Mouse (Mus musculus): ENCODE results near the gene Maco1. TPM values are rescaled to one million over a fixed set of nuclear protein-coding genes. Genes with fewer than 3 reads are reported as not detected.
A peak's percentile ranks its signal among the peaks of the same experiment; 100 is the strongest.

Gene Maco1
- polyA plus RNA-seq, 1 experiment from 2014 or later = 30.8 TPM

- H3K4me1 ChIP-seq (ENCODE audit: control insufficient read depth, insufficient read depth, low read length) = peaks cover 39% of the 10 kb centered on the region
These were observed 86.2 kb downstream of the Maco1 start for GRCm38 (mm10) chr4:134766904-134767425.

DNA sequence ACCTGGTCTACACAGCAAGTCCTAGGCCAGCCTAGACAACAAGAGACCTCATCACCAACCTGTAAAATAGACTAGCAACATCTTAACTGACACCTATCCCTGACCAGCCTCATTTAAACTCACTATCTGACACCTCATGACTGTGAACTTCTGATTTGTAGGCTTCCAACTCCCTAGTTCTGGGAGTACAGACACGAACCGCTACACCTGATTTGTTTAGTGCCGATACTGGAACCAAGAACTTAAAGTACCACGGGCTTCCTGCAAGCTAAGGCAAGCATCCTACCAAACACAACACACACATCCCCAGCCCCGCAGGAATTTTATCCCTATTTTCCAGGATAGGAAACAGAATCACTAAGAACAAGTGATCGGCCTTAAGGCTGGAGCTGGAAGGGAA lies 86.9 kb downstream of the Maco1 start:
- Histone ChIP-seq H3K9me3 (replicated peaks; ENCODE audit: control insufficient read depth, low read length) (no peaks in the 10 kb centered on the region), H3K4me1 (ENCODE audit: control insufficient read depth, insufficient read depth, low read length) (peaks cover 45% of the 10 kb centered on the region), H3K4me3 (replicated peaks; ENCODE audit: low read length) (peak overlapping the region; percentile 76), H3K27ac (ENCODE audit: low read length) (peak overlapping the region; percentile 81; the same call in 1 of the 2 replicates), H3K9ac (ENCODE audit: low read length) (peak overlapping the region; percentile 93), H3K27me3 (ENCODE audit: control insufficient read depth, insufficient read depth, low read length) (no peaks in the 10 kb centered on the region), H3K36me3 (ENCODE audit: control insufficient read depth, insufficient read depth, low read length) (no peaks in the 10 kb centered on the region), H3K4me2 (ENCODE audit: low read depth, low read length) (peak overlapping the region; percentile 69)
- 75% methylated on average over 6 of the region's 6 CpGs for WGBS
- ATAC-seq (ENCODE audit: insufficient read depth, low FRiP score) = no peak

More at GRCm38 (mm10) chr4:134766904-134767425, 86.2 kb downstream of the Maco1 start:
- no peaks in the 10 kb centered on the region for H3K9me3 ChIP-seq (replicated peaks; ENCODE audit: control insufficient read depth, low read length)
- peak overlapping the region; percentile 93 for H3K9ac ChIP-seq (ENCODE audit: low read length)
- 1% methylated on average over 23 of the region's 23 CpGs for WGBS
- peak overlapping the region; percentile 69 for H3K4me2 ChIP-seq (ENCODE audit: low read depth, low read length)
- ATAC-seq (ENCODE audit: insufficient read depth, low FRiP score) = peak; percentile 48; the same call in 1 of the 2 replicates
- no peaks in the 10 kb centered on the region for H3K27me3 ChIP-seq (ENCODE audit: control insufficient read depth, insufficient read depth, low read length)
- peak overlapping the region; percentile 76 for H3K4me3 ChIP-seq (replicated peaks; ENCODE audit: low read length)
- H3K36me3 ChIP-seq (ENCODE audit: control insufficient read depth, insufficient read depth, low read length) = no peaks in the 10 kb centered on the region
- H3K27ac ChIP-seq (ENCODE audit: low read length) = peak overlapping the region; percentile 81

- Histone ChIP-seq H3K9ac (ENCODE audit: low read length) (peak overlapping the region; percentile 32; the same call in 1 of the 2 replicates), H3K4me3 (replicated peaks; ENCODE audit: low read length) (no peak overlapping the region), H3K36me3 (ENCODE audit: control insufficient read depth, insufficient read depth, low read length) (no peaks in the 10 kb centered on the region), H3K9me3 (replicated peaks; ENCODE audit: control insufficient read depth, low read length) (no peaks in the 10 kb centered on the region), H3K27ac (ENCODE audit: low read length) (no peak overlapping the region), H3K27me3 (ENCODE audit: control insufficient read depth, insufficient read depth, low read length) (no peaks in the 10 kb centered on the region), H3K4me2 (ENCODE audit: low read depth, low read length) (no peak overlapping the region), H3K4me1 (ENCODE audit: control insufficient read depth, insufficient read depth, low read length) (peaks cover 62% of the 10 kb centered on the region)
- 41% methylated on average over 3 of the region's 3 CpGs for WGBS
- no peak for ATAC-seq (ENCODE audit: insufficient read depth, low FRiP score)
These were observed 88.8 kb downstream of the Maco1 start for GRCm38 (mm10) chr4:134764333-134764732.

- Histone ChIP-seq H3K27ac (ENCODE audit: low read length) (peak overlapping the region; percentile 75), H3K9ac (ENCODE audit: low read length) (peak overlapping the region; percentile 37)
- no peak for ATAC-seq (ENCODE audit: insufficient read depth, low FRiP score)
These were observed 90.8 kb downstream of the Maco1 start for GRCm38 (mm10) chr4:134762360-134762759.

DNA sequence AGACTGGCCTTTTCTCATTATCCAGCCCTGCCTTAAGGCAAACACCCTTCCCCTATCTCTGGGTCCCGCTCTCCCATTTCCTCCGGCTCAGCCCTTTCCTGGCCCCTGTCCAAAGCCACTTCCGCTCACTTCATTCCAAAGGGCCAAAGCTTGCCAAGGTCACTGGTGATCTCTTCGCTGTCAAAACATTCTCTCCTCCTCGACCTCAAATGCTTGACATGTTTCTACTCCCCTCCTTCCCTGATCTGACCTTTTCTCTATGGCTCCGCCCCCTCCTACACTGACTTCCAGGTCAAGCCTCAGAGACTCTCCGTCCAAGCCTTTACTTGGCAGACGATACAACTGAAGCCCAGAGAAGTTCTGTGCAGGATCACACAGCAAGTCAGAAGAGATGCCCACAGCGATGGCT lies 92.3 kb downstream of the Maco1 start:
- H3K9ac ChIP-seq (ENCODE audit: low read length) = no peak overlapping the region
- H3K4me3 ChIP-seq (replicated peaks; ENCODE audit: low read length) = no peak overlapping the region
- no peak overlapping the region; the same call in 1 of the 2 replicates for H3K4me2 ChIP-seq (ENCODE audit: low read depth, low read length)
- 19% methylated on average over 9 of the region's 9 CpGs for WGBS
- H3K9me3 ChIP-seq (replicated peaks; ENCODE audit: control insufficient read depth, low read length) = no peaks in the 10 kb centered on the region
- H3K4me1 ChIP-seq (ENCODE audit: control insufficient read depth, insufficient read depth, low read length) = peaks cover 53% of the 10 kb centered on the region
- H3K36me3 ChIP-seq (ENCODE audit: control insufficient read depth, insufficient read depth, low read length) = no peaks in the 10 kb centered on the region
- H3K27ac ChIP-seq (ENCODE audit: low read length) = peak overlapping the region; percentile 41; the same call in 1 of the 2 replicates
- ATAC-seq (ENCODE audit: insufficient read depth, low FRiP score) = peak; percentile 48; the same call in 1 of the 2 replicates
- H3K27me3 ChIP-seq (ENCODE audit: control insufficient read depth, insufficient read depth, low read length) = no peaks in the 10 kb centered on the region

More at GRCm38 (mm10) chr4:134762360-134762759, 90.8 kb downstream of the Maco1 start:
- Histone ChIP-seq H3K4me2 (ENCODE audit: low read depth, low read length) (0 out of 2 replicates have a peak overlapping the region, but pooled peaks have one; percentile 25), H3K9me3 (replicated peaks; ENCODE audit: control insufficient read depth, low read length) (no peaks in the 10 kb centered on the region), H3K27me3 (ENCODE audit: control insufficient read depth, insufficient read depth, low read length) (no peaks in the 10 kb centered on the region), H3K4me3 (replicated peaks; ENCODE audit: low read length) (no peak overlapping the region), H3K36me3 (ENCODE audit: control insufficient read depth, insufficient read depth, low read length) (no peaks in the 10 kb centered on the region), H3K4me1 (ENCODE audit: control insufficient read depth, insufficient read depth, low read length) (peaks cover 62% of the 10 kb centered on the region)
- WGBS = 60% methylated on average over 6 of the region's 6 CpGs

DNA sequence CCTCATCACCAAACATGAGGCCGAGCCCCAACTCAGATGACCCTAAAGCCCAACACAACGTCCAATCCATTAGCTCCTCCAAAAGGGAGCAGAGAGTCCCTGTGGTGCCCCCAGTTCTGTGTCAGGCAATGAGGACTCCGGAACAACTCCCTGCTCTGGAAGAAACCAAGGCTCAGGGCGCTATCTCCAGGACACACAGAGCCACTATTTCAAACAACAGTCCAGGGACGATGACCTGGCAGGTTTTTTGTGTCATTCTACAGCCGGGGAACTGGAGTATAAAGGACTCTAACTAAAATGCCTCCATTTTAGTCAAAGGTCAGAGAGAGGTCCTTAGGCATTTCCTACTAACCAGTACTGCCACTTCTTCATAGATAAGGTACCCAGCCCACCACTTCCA lies 92.9 kb downstream of the Maco1 start:
- Histone ChIP-seq H3K4me3 (replicated peaks; ENCODE audit: low read length) (no peak overlapping the region), H3K9ac (ENCODE audit: low read length) (no peak overlapping the region), H3K4me1 (ENCODE audit: control insufficient read depth, insufficient read depth, low read length) (peaks cover 48% of the 10 kb centered on the region), H3K27me3 (ENCODE audit: control insufficient read depth, insufficient read depth, low read length) (no peaks in the 10 kb centered on the region), H3K27ac (ENCODE audit: low read length) (peak overlapping the region; percentile 41; the same call in 1 of the 2 replicates), H3K9me3 (replicated peaks; ENCODE audit: control insufficient read depth, low read length) (no peaks in the 10 kb centered on the region), H3K36me3 (ENCODE audit: control insufficient read depth, insufficient read depth, low read length) (no peaks in the 10 kb centered on the region), H3K4me2 (ENCODE audit: low read depth, low read length) (no peak overlapping the region)
- ATAC-seq (ENCODE audit: insufficient read depth, low FRiP score) = no peak
- WGBS = 59% methylated on average over 6 of the region's 6 CpGs

GRCm38 (mm10) chr4:134759564-134759963 lies 93.6 kb downstream of the Maco1 start:
- Histone ChIP-seq H3K27me3 (ENCODE audit: control insufficient read depth, insufficient read depth, low read length) (no peaks in the 10 kb centered on the region), H3K36me3 (ENCODE audit: control insufficient read depth, insufficient read depth, low read length) (no peaks in the 10 kb centered on the region), H3K27ac (ENCODE audit: low read length) (no peak overlapping the region), H3K4me2 (ENCODE audit: low read depth, low read length) (no peak overlapping the region), H3K9me3 (replicated peaks; ENCODE audit: control insufficient read depth, low read length) (no peaks in the 10 kb centered on the region), H3K4me3 (replicated peaks; ENCODE audit: low read length) (no peak overlapping the region), H3K9ac (ENCODE audit: low read length) (0 out of 2 replicates have a peak overlapping the region, but pooled peaks have one; percentile 7), H3K4me1 (ENCODE audit: control insufficient read depth, insufficient read depth, low read length) (peaks cover 49% of the 10 kb centered on the region)
- 77% methylated on average over 7 of the region's 7 CpGs for WGBS
- no peak for ATAC-seq (ENCODE audit: insufficient read depth, low FRiP score)

DNA sequence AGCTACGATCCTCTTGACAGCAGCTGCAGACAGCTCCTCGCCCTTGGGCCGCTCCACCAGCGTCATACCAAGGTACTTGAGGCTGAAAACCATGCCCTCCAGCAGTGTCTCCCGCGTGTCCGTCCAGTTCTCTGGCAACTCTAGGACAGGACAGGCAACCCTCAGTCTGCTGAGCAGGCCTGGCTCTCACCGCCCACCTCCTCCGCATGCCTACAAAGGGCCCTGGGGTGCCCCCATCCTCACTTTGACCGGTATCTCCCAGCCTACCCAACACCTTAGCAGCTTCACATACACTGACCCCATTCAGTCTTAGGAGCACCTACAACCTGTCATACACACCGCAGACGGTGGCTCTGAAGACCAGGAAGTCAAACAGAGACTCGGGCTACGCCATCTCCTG lies 94.2 kb downstream of the Maco1 start:
- H3K4me1 ChIP-seq (ENCODE audit: control insufficient read depth, insufficient read depth, low read length) = peaks cover 50% of the 10 kb centered on the region

GRCm38 (mm10) chr4:134758367-134758766 lies 94.8 kb downstream of the Maco1 start:
- H3K9ac ChIP-seq (ENCODE audit: low read length) = no peak overlapping the region
- WGBS = 78% methylated on average over 4 of the region's 4 CpGs

More for the DNA sequence above, 94.2 kb downstream of the Maco1 start:
- Histone ChIP-seq H3K9ac (ENCODE audit: low read length) (no peak overlapping the region), H3K36me3 (ENCODE audit: control insufficient read depth, insufficient read depth, low read length) (no peaks in the 10 kb centered on the region), H3K4me2 (ENCODE audit: low read depth, low read length) (no peak overlapping the region), H3K4me3 (replicated peaks; ENCODE audit: low read length) (no peak overlapping the region), H3K27me3 (ENCODE audit: control insufficient read depth, insufficient read depth, low read length) (no peaks in the 10 kb centered on the region), H3K9me3 (replicated peaks; ENCODE audit: control insufficient read depth, low read length) (no peaks in the 10 kb centered on the region), H3K27ac (ENCODE audit: low read length) (no peak overlapping the region)
- no peak for ATAC-seq (ENCODE audit: insufficient read depth, low FRiP score)
- 93% methylated on average over 14 of the region's 14 CpGs for WGBS

More at GRCm38 (mm10) chr4:134758367-134758766, 94.8 kb downstream of the Maco1 start:
- Histone ChIP-seq H3K27ac (ENCODE audit: low read length) (no peak overlapping the region), H3K36me3 (ENCODE audit: control insufficient read depth, insufficient read depth, low read length) (no peaks in the 10 kb centered on the region), H3K27me3 (ENCODE audit: control insufficient read depth, insufficient read depth, low read length) (no peaks in the 10 kb centered on the region), H3K4me2 (ENCODE audit: low read depth, low read length) (no peak overlapping the region), H3K4me3 (replicated peaks; ENCODE audit: low read length) (no peak overlapping the region), H3K9me3 (replicated peaks; ENCODE audit: control insufficient read depth, low read length) (no peaks in the 10 kb centered on the region), H3K4me1 (ENCODE audit: control insufficient read depth, insufficient read depth, low read length) (peaks cover 54% of the 10 kb centered on the region)
- no peak for ATAC-seq (ENCODE audit: insufficient read depth, low FRiP score)

All from stomach, embryonic 16.5 days (tissue).